8 mouse cellular contexts compared by ENCODE assay signal in the genomic region with DNA sequence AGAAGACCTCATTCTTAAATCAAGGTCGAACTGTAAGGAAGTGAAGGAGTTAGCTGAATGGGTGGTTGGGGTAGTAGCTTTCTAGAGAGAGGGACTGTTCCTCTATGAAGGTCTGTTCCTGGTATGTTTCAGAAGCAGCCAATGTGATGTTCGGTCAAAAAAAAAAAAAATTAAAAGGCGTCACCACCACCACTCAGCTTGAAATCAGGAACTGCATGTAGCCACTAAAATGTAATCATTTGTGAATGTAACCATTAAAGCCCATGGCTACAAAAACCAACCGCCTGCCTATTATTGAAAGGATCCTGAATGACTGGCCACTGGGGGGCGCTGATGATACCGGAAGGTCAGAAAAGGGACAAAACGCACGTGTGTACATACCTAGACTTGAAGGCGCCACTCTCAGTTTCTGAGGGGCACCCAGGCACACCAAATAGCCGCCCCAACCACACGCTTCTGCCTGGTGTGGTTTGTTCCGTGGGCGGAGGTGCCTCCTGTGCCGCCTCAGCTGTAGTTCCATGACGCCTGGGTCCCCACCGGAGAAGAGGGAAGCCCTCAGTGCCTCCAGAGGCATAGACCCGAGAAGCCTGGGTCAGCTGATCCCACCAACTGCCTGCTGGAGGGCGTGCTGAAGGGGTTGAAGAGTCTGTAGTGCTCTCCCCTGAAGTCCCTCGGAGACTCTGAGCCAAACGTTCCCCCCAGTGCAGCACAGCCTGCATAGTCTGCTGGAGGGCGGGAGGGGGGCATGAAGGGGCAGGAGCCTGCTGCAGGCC. TPM values are rescaled to one million over a fixed set of nuclear protein-coding genes. Genes with fewer than 3 reads are reported as not detected.
DNase-seq lines count a peak whose midpoint lies in the region; ATAC-seq lines count a peak whose summit lies in the region.

No protein-coding gene starts in this region.

- peak overlapping the region; percentile 29 for H3K4me3 ChIP-seq in heart, embryonic 16.5 days (ENCODE audit: low read length)
- H3K4me3 ChIP-seq in lung, embryonic 16.5 days (ENCODE audit: low read length): peak overlapping the region; percentile 26; the same call in 1 of the 2 replicates

- no peaks in the 10 kb centered on the region for H3K36me3 ChIP-seq in heart, embryonic 16.5 days (ENCODE audit: control insufficient read depth, insufficient read depth)
- H3K36me3 ChIP-seq in lung, embryonic 16.5 days (ENCODE audit: control insufficient read depth, insufficient read depth, low read length): peaks cover 2% of the 10 kb centered on the region; the same call in 1 of the 2 replicates

- ATAC-seq in heart, embryonic 16.5 days (replicated peaks; ENCODE audit: extremely low read depth, insufficient read depth, low FRiP score): no peak
- no peak for ATAC-seq in lung, embryonic 16.5 days (ENCODE audit: low read depth)

- H3K27ac ChIP-seq in heart, embryonic 16.5 days (ENCODE audit: low read length): no peak overlapping the region
- H3K27ac ChIP-seq in lung, embryonic 16.5 days (ENCODE audit: low read length): peak overlapping the region; percentile 47; the same call in 1 of the 2 replicates

- H3K27me3 ChIP-seq in heart, embryonic 16.5 days (ENCODE audit: control insufficient read depth, insufficient read depth, low read length): peaks cover 10% of the 10 kb centered on the region
- H3K27me3 ChIP-seq in lung, embryonic 16.5 days (ENCODE audit: control insufficient read depth, insufficient read depth, low read depth, low read length): peaks cover 12% of the 10 kb centered on the region

- peak overlapping the region; percentile 63 for H3K4me2 ChIP-seq in heart, embryonic 16.5 days (ENCODE audit: low read depth, low read length)
- peak overlapping the region; percentile 54 for H3K4me2 ChIP-seq in lung, embryonic 16.5 days (ENCODE audit: low read depth, low read length)

- peak; percentile 86 for DNase-seq in CD4-positive helper T cell, adult 2 months (ENCODE audit: low read depth, low spot score)
- peak; percentile 72 for DNase-seq in adrenal gland, adult 2 months
- DNase-seq in embryo, embryonic 11.5 days (ENCODE audit: low read depth, low spot score): peak; percentile 71
- DNase-seq in layer of hippocampus, adult 11-12 months (ENCODE audit: low spot score): peak; percentile 87
- peak; percentile 82 to 83 for DNase-seq in right cerebral cortex, adult 2 months (ENCODE audit: low spot score in 2 of 2)
- DNase-seq in urinary bladder, adult 2 months (ENCODE audit: low spot score): peak; percentile 63

- H3K9ac ChIP-seq in heart, embryonic 16.5 days (ENCODE audit: low read length): peak overlapping the region; percentile 32; the same call in 1 of the 2 replicates
- H3K9ac ChIP-seq in lung, embryonic 16.5 days (ENCODE audit: low read length): peak overlapping the region; percentile 55

- H3K9me3 ChIP-seq in heart, embryonic 16.5 days (replicated peaks; ENCODE audit: control insufficient read depth, low read length): no peaks in the 10 kb centered on the region
- H3K9me3 ChIP-seq in lung, embryonic 16.5 days (ENCODE audit: control insufficient read depth, low read length): no peaks in the 10 kb centered on the region

- peaks cover 15% of the 10 kb centered on the region; the same call in 1 of the 2 replicates for H3K4me1 ChIP-seq in heart, embryonic 16.5 days (ENCODE audit: control insufficient read depth, insufficient read depth, low read length)
- H3K4me1 ChIP-seq in lung, embryonic 16.5 days (replicated peaks; ENCODE audit: control insufficient read depth, insufficient read depth, low read length): peaks cover 18% of the 10 kb centered on the region

- whole genome bisulfite sequencing in heart, embryonic 16.5 days: 21% methylated on average over 21 of the region's 21 CpGs
- 18% methylated on average over 20 of the region's 21 CpGs for WGBS in lung, embryonic 16.5 days

RNA-seq across cellular contexts. Expression of a gene that starts 5.6 kb away (rescaled TPM):
- total RNA-seq in adrenal gland, adult 2 months (2021): 10 to 100 TPM; 23.3 to 32.5 TPM
- polyA plus RNA-seq in adrenal gland, adult 2 months (2012; rRNA removed): 56.4 and 66.6 TPM in 2 replicates
- 8.1 and 10.2 TPM in 2 replicates for polyA plus RNA-seq in heart, embryonic 16.5 days (2015; fragmentation: Nextera tagmentation; extraction: Ambion mirVana)
- polyA plus RNA-seq in lung, embryonic 16.5 days (2015; fragmentation: Nextera tagmentation; extraction: Ambion mirVana): 19.7 and 19.8 TPM in 2 replicates
- 45.9 and 51.5 TPM in 2 replicates for polyA plus RNA-seq in urinary bladder, adult 2 months (2012; rRNA removed)

RNA-seq across cellular contexts. Expression of a gene that starts 13.4 kb away (rescaled TPM):
- not detected for total RNA-seq in adrenal gland, adult 2 months (2021)
- polyA plus RNA-seq in adrenal gland, adult 2 months (2012; rRNA removed): not detected in 2 replicates
- polyA plus RNA-seq in heart, embryonic 16.5 days (2015; fragmentation: Nextera tagmentation; extraction: Ambion mirVana): not detected in 2 replicates
- polyA plus RNA-seq in lung, embryonic 16.5 days (2015; fragmentation: Nextera tagmentation; extraction: Ambion mirVana): not detected in 2 replicates
- not detected in 2 replicates for polyA plus RNA-seq in urinary bladder, adult 2 months (2012; rRNA removed)

RNA-seq across cellular contexts. Expression of a gene that starts 14.2 kb away (rescaled TPM):
- total RNA-seq in adrenal gland, adult 2 months (2021): 100 to 1,000 TPM; 208 to 632 TPM
- polyA plus RNA-seq in adrenal gland, adult 2 months (2012; rRNA removed): 253 and 549 TPM in 2 replicates
- 103 and 116 TPM in 2 replicates for polyA plus RNA-seq in heart, embryonic 16.5 days (2015; fragmentation: Nextera tagmentation; extraction: Ambion mirVana)
- 132 and 137 TPM in 2 replicates for polyA plus RNA-seq in lung, embryonic 16.5 days (2015; fragmentation: Nextera tagmentation; extraction: Ambion mirVana)
- polyA plus RNA-seq in urinary bladder, adult 2 months (2012; rRNA removed): 83.1 and 101 TPM in 2 replicates

RNA-seq across cellular contexts. Expression of a gene that starts 48.4 kb away (rescaled TPM):
- total RNA-seq in adrenal gland, adult 2 months (2021): under 1 TPM in 1 of 2 experiments, not detected in 1; 0.81 TPM
- 0.55 TPM in 1 of 2 replicates, not detected in the other for polyA plus RNA-seq in adrenal gland, adult 2 months (2012; rRNA removed)
- polyA plus RNA-seq in heart, embryonic 16.5 days (2015; fragmentation: Nextera tagmentation; extraction: Ambion mirVana): 0.20 and 0.64 TPM in 2 replicates
- polyA plus RNA-seq in lung, embryonic 16.5 days (2015; fragmentation: Nextera tagmentation; extraction: Ambion mirVana): 0.18 and 1.3 TPM in 2 replicates
- not detected in 2 replicates for polyA plus RNA-seq in urinary bladder, adult 2 months (2012; rRNA removed)
